Mouse (Mus musculus): ENCODE data around the gene Vmn2r39.
"Not testable (repeated sequence)": the region's sequence is repeated elsewhere in the genome, so short reads cannot be mapped to it uniquely, and the experiment has no call there.

Gene Vmn2r39

GRCm38 (mm10) chr7:9030698-9031097 lies at the start of gene Vmn2r39:
Vmn2r39 (minus strand) TSS chr7:9030798.
- DNase-seq (ENCODE audit: low spot score in 2 of 2) = not testable (repeated sequence)

GRCm38 (mm10) chr7:9065353-9065752 lies 34.8 kb upstream of the Vmn2r39 start:
- not testable (repeated sequence) for DNase-seq (ENCODE audit: low spot score in 2 of 2)
